ENCODE assay signal across 8 mouse cellular contexts in the genomic region with DNA sequence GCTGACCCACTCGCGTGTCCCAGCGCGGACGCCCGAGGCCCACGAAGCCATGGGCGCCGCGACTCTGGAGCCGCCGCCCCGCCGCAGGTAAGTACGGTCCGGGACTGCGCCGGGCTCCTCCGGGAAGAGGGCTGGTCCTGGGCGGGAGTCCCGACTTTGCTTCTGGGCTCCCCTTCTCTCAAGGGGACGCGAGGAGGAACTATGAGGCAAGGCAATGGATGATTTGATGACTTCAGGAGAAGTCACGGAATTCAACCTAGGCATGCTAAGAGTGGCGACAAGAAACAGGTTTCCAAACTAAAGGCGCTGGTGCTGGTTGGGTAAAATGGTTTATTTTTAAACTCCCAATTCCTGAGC. TPM values are rescaled to one million over a fixed set of nuclear protein-coding genes. Genes with fewer than 3 reads are reported as not detected.
DNase-seq lines count a peak whose midpoint lies in the region; ATAC-seq and TF ChIP-seq lines count a peak whose summit lies in the region.

No protein-coding gene starts in this region.

- TF ChIP-seq POLR2A in kidney, adult 2 months (IDR thresholded peaks at IDR 0.05; ENCODE audit: low read depth, low read length), result no peak

- ATAC-seq in hindbrain, embryonic 14.5 days (ENCODE audit: low FRiP score), result no peak
- ATAC-seq in midbrain, embryonic 12.5 days (ENCODE audit: low FRiP score, low read depth), result no peak

- no peak for DNase-seq in kidney, adult 2 months
- no peak for DNase-seq in kidney, postnatal 36 days
- DNase-seq in embryonic facial prominence, embryonic 10.5 days (ENCODE audit: low spot score), result no peak
- no peak for DNase-seq in hindbrain, embryonic 14.5 days (ENCODE audit: low spot score)
- no peak for DNase-seq in urinary bladder, postnatal 25 days (ENCODE audit: low spot score)
- no peak for DNase-seq in retina, embryonic 14.5 days (ENCODE audit: low spot score)
- DNase-seq in urinary bladder, adult 2 months (ENCODE audit: low spot score), result no peak

- H3K27ac ChIP-seq in kidney, adult 2 months (ENCODE audit: insufficient read depth, low read depth, low read length), result peak overlapping the region; percentile 59
- peak overlapping the region; percentile 69 for H3K27ac ChIP-seq in embryonic facial prominence, embryonic 10.5 days (replicated peaks)
- no peak overlapping the region for H3K27ac ChIP-seq in hindbrain, embryonic 14.5 days
- no peak overlapping the region for H3K27ac ChIP-seq in midbrain, embryonic 12.5 days (replicated peaks)

- no peaks in the 10 kb centered on the region for H3K9me3 ChIP-seq in embryonic facial prominence, embryonic 10.5 days
- H3K9me3 ChIP-seq in hindbrain, embryonic 14.5 days (ENCODE audit: control insufficient read depth, low read length), result no peaks in the 10 kb centered on the region
- no peaks in the 10 kb centered on the region for H3K9me3 ChIP-seq in midbrain, embryonic 12.5 days

- H3K4me3 ChIP-seq in kidney, adult 2 months (ENCODE audit: insufficient read depth, low read depth, low read length), result peak overlapping the region; percentile 48
- peak overlapping the region; percentile 69 for H3K4me3 ChIP-seq in embryonic facial prominence, embryonic 10.5 days
- H3K4me3 ChIP-seq in hindbrain, embryonic 14.5 days (replicated peaks; ENCODE audit: low read length), result peak overlapping the region; percentile 57
- peak overlapping the region; percentile 55 for H3K4me3 ChIP-seq in midbrain, embryonic 12.5 days

- peaks cover 19% of the 10 kb centered on the region; the same call in 1 of the 2 replicates for H3K4me1 ChIP-seq in kidney, adult 2 months (ENCODE audit: control insufficient read depth, insufficient read depth, low read length)
- H3K4me1 ChIP-seq in embryonic facial prominence, embryonic 10.5 days, result peaks cover 9% of the 10 kb centered on the region
- no peaks in the 10 kb centered on the region for H3K4me1 ChIP-seq in hindbrain, embryonic 14.5 days (replicated peaks; ENCODE audit: control insufficient read depth, insufficient read depth, low read length)
- peaks cover 3% of the 10 kb centered on the region; the same call in 1 of the 2 replicates for H3K4me1 ChIP-seq in midbrain, embryonic 12.5 days

- peak overlapping the region; percentile 94 for H3K4me2 ChIP-seq in hindbrain, embryonic 14.5 days (replicated peaks)
- H3K4me2 ChIP-seq in midbrain, embryonic 12.5 days (replicated peaks), result peak overlapping the region; percentile 95

- H3K36me3 ChIP-seq in kidney, adult 2 months (ENCODE audit: control insufficient read depth, insufficient read depth, low read length), result no peaks in the 10 kb centered on the region
- no peaks in the 10 kb centered on the region for H3K36me3 ChIP-seq in embryonic facial prominence, embryonic 10.5 days (replicated peaks)
- H3K36me3 ChIP-seq in hindbrain, embryonic 14.5 days (replicated peaks; ENCODE audit: control insufficient read depth, insufficient read depth), result no peaks in the 10 kb centered on the region
- no peaks in the 10 kb centered on the region for H3K36me3 ChIP-seq in midbrain, embryonic 12.5 days

- WGBS in kidney, adult 2 months, result 1% methylated on average over 26 of the region's 26 CpGs
- WGBS in embryonic facial prominence, embryonic 10.5 days, result under 1% methylated on average over 26 of the region's 26 CpGs
- WGBS in hindbrain, embryonic 14.5 days, result under 1% methylated on average over 26 of the region's 26 CpGs
- WGBS in midbrain, embryonic 12.5 days, result under 1% methylated on average over 26 of the region's 26 CpGs

- H3K27me3 ChIP-seq in kidney, adult 2 months (replicated peaks; ENCODE audit: control insufficient read depth, insufficient read depth, low read length), result no peaks in the 10 kb centered on the region
- H3K27me3 ChIP-seq in embryonic facial prominence, embryonic 10.5 days (replicated peaks; ENCODE audit: low read depth, poor library complexity, severe bottlenecking), result peaks cover 26% of the 10 kb centered on the region
- H3K27me3 ChIP-seq in hindbrain, embryonic 14.5 days (ENCODE audit: control insufficient read depth, insufficient read depth, low read length), result peaks cover 20% of the 10 kb centered on the region
- H3K27me3 ChIP-seq in midbrain, embryonic 12.5 days, result peaks cover 28% of the 10 kb centered on the region

- H3K9ac ChIP-seq in hindbrain, embryonic 14.5 days, result peak overlapping the region; percentile 61
- peak overlapping the region; percentile 55 for H3K9ac ChIP-seq in midbrain, embryonic 12.5 days (replicated peaks)

- TF ChIP-seq CTCF in kidney, adult 2 months (conservative IDR thresholded peaks at IDR 0.05; ENCODE audit: insufficient read depth, insufficient read length, low read depth, low read length), result no peak

RNA-seq across cellular contexts. Expression of a gene that starts 0.3 kb away (rescaled TPM):
- polyA plus RNA-seq in kidney, adult 2 months (2012; rRNA removed), result 50.1 and 57.6 TPM in 2 replicates
- 3.3 and 4.5 TPM in 2 replicates for polyA plus RNA-seq in embryonic facial prominence, embryonic 10.5 days (2016; fragmentation: Nextera tagmentation; extraction: Ambion mirVana)
- polyA plus RNA-seq in hindbrain, embryonic 14.5 days (2014; fragmentation: Nextera tagmentation; extraction: Ambion mirVana), result 2.5 and 3.3 TPM in 2 replicates
- polyA plus RNA-seq in midbrain, embryonic 12.5 days (2016; fragmentation: Nextera tagmentation; extraction: Ambion mirVana), result 1.2 and 1.6 TPM in 2 replicates
- 16.1 and 17.0 TPM in 2 replicates for polyA plus RNA-seq in urinary bladder, adult 2 months (2012; rRNA removed)

Comparison
In these comparisons a context has a peak if more than half of its experiments do, and no peak if none do; other contexts are left out.
1. H3K27ac ChIP-seq: peak in kidney, adult 2 months (single experiment) and embryonic facial prominence, embryonic 10.5 days (single experiment); none in hindbrain, embryonic 14.5 days (single experiment) and midbrain, embryonic 12.5 days (single experiment).
2. Peak in every context shown above with its lines, with median percentiles within 50 percentile points of each other: H3K4me3 ChIP-seq.